Mouse (Mus musculus) neutrophil, adult 5-6 weeks (primary cell): ENCODE measurements at regions not wholly inside any gene's neighbourhood (a gene's known extent, or its start where the extent isn't known, plus 50 kb on each side); places are given as distances from the start of the nearest gene placed in this dataset.
"Not testable (repeated sequence)": the region's sequence is repeated elsewhere in the genome, so short reads cannot be mapped to it uniquely, and the experiment has no call there.

ENCODE experiments used
- ATAC-seq: fragments of 151-379, 151-347 bp; 2 replicates; pipeline ENCODE4 v1.8.0; 2017; ENCODE audit warnings: mild to moderate bottlenecking, moderate TSS enrichment; ENCODE audit not compliant: insufficient number of reproducible peaks, poor library complexity, low FRiP score, severe bottlenecking; ENCODE audit errors: extremely low read depth

DNA sequence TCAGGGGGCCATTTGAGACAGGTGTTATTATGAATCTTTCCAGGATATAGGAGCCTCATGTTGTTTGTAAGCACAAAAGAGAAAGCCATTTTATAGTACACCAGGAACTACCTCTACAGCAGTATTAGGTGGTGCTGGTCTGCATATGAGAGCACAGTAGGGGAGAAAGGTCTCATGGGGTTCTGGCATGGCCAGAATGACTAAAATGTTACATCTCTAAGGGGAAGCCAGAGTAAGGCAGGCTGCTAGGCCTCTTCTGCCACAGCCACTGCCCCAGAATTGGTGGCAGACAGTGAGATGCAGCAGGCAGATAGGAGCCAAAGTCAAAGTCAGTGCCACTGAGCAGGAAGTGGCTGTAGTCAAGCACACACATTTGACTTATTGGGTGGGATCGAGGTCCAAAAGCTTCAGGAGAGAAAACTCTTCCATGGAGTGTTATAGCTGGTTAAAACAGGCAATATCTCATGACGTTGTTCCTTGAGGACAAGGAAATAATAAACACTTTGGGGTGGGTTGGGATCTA is 147.2 kb downstream of the Hira start:
- no peak for ATAC-seq

DNA sequence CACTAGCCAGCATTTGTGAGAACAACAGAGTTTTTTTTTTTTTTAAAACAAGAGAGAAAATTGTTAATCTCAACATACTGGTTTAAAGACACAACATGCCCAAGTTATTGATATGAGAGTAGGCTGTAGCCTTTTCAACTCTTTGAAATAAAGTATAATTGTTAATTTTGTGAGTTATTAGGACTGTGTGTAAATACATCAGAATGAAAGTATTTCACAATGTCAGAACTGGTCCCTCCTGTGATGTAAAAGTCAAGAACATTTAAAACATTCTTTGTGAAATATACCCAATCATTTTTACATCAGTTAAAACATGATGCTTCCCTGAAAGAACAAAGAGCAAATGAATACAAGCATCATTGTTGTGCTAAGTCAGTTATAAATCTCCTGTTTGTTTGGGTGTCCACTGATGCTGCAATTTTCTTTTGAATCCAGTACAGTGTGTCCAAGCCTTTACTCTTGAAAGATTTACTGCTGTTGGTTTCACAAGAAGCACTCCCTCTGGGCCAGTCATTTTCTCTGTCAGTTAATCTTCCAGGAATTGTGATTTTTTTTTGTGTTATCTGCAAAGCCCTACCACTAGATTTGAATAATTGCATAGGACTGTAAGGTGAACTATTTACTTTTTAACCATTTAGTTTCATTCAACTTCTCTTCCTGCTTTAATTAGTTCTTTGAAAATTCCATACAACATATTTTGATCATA is 148.5 kb downstream of the Hira start:
- no peak for ATAC-seq

DNA sequence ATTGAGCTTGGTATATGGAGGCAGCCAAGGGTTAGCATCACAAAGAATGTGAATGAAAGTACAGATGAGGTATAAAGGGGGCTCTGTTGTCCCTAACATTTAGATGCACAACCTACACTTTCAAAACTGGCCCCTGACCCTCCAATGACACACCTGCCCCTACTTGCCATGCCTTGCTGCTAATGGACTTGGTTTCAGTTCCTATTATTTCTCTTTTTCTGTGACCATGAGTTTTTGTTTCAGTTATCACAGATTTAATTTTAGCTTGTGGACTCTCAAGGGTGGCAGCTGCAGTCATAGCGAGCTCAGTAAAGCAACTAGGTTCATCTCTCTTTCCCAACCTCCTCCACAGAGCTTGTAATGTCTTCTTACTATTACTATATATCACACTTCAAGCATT is 150.3 kb downstream of the Hira start:
- peak; percentile 58; the same call in 1 of the 2 replicates for ATAC-seq

- no peak for ATAC-seq
Measured at GRCm38 (mm10) chr16:19032582-19032981, 155.7 kb downstream of the Hira start.

DNA sequence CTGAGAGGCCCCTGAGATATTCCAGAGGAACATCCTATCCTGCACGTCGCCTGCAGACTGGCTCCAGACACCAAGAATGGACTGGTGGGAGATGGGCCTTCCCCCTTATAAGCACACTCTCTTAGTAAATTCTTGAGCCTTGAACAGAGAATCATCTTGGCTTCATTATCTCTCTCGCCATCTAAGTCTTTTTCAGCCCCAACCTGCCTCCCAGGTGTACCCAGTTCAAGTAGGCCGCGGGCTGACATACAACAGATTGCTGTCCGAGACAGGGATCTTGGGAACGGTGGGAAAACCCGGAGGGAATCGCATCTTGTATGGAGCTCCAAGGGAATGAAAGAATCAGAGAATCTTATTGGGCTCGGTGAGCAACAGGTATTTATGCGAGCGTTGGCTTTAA is 158.9 kb downstream of the Hira start:
- no peak for ATAC-seq

DNA sequence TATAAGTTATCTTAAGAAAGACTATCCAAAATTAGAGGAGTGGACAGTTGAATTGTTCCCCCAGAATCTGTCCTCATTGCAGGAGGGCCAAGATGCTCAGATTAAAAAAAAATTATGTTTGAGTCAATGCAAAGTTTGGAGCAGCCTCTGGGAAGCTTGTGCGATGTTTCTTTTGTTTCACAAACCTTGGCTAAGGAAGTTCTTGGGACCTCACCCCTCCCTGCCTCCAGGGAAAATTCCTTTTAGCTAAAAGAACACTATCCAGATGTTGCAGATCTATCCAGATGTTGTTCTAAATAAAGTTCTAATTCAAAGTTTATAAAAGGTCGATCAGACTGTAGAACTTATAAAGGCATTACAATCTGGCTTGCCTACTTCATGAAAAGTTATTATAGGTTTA is 160.8 kb downstream of the Hira start:
- ATAC-seq, result no peak

- peak; percentile 98 for ATAC-seq
Measured at GRCm38 (mm10) chr16:19052791-19053190, 176.0 kb downstream of the Hira start.

GRCm38 (mm10) chr16:19060343-19060742 is 183.5 kb downstream of the Hira start:
- ATAC-seq, result no peak

- ATAC-seq, result no peak
Measured at GRCm38 (mm10) chr16:19061796-19062195, 185.0 kb downstream of the Hira start.

GRCm38 (mm10) chr16:19062557-19063400 is 185.9 kb downstream of the Hira start:
- ATAC-seq, result peak; percentile 36; the same call in 1 of the 2 replicates

GRCm38 (mm10) chr16:19063401-19063762 is 186.5 kb downstream of the Hira start:
- ATAC-seq, result no peak

DNA sequence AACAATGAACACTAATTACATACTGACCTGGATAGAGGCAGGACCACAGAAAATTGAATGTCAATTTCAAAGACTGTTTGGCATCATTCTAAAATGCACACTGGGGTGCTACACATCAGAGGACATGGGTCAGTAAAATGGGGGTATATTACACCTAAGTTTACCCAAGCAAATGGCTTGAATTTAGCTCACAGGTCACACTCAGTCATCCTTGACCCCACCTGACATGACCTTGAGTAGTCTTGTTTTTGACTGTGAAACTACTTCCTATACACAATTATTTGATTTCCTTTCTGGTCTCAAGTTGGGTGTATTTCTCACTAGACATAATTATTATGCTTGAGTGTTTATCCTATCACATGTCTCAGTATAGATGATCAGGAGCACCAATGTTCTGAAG is 187.6 kb downstream of the Hira start:
- ATAC-seq, result peak; percentile 39

DNA sequence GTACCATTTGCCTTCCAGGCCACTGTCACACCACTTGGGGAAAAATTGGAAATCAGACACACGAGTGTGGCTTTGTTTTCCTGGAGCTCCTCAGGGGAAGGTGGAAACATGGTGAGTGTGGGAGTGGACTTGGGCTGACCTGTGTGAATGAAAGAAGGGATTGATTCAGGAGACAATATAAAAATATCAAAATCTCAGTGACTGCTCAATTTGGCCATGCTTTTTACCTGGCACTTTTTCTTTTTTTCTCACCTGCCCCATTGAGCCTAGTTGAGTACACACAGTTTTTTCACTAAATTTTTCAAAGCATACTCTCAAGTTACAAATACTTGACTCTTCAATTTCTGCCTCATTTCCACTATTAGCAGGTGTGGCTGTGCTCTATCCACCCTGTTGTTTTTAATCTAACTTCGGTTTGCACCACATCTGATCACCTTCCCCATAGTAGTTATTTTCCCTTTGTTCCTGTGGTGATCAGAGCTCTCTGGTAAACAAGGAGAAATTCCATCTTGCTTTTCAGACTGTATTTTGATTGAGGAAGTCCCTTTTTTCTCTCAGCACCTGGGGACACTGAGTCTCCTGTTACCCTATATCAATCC is 188.8 kb downstream of the Hira start:
- no peak for ATAC-seq

DNA sequence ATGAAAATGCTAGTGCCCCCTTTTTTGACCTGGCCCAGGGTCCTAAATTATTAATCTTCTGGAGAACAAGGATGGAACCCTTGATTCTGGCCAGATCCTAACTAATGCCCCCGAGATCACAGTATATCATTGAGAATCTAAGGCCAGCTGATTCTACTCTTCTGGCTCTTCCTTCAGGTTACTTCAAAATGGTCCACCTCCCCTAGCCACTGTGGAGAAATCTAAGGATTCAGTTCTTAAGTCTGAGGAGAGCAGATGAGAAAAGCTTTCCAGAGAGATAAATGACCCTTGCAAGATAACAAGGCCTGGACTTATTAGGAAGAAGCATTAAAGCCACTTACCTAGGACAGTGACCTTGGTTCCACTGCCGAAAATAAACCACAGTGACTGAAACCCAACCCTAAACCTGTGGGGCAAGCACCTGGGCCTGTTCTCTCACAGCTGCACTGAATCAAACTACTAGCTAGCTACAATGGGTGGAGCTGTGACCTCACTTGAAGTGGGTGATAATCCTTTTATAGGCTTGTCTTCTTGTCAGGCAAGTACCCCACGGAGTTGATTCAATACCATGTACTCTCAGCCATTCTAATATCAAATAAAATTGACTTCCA is 190.0 kb downstream of the Hira start:
- peak; percentile 76; the same call in 1 of the 2 replicates for ATAC-seq

DNA sequence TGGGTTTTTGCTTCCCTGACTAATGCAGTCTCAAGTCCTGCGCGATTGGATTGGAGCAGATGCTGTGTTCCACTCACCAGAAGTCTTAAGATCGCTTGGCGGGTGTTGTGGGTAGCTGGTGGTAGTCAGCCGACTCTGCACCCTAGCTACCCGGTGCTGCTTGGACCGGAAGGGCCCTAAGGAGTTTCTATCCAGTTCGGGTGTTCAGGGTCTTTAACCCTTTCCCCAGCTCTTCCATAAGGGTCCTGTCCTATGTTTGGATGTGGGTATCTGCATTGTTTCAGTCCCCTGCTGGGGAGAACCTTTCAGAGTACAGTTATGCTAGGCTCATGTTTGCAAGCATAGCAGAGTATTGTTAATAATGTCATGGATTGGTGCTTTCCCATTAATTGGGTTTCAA is 206.7 kb downstream of the Hira start:
- ATAC-seq, result not testable (repeated sequence)

- ATAC-seq, result peak; percentile 64
Measured at GRCm38 (mm10) chr16:19087914-19088313, 211.1 kb downstream of the Hira start.
